Mouse (Mus musculus) cortical plate, adult 2 months (tissue): Measurements from ENCODE around the gene Alpk1.

Experiments used
- CTCF ChIP-seq: fragments of 200-500 bp; IDR thresholded peaks from 2 replicates; pipeline ENCODE4 v1.5.1; 2011; ENCODE audit warnings: mild to moderate bottlenecking, control low read depth, low read length; ENCODE audit not compliant: insufficient read depth; ENCODE audit errors: extremely low read depth
- POLR2A ChIP-seq: fragments of 200-500 bp; IDR thresholded peaks from 2 replicates; pipeline ENCODE4 v1.6.1; 2011; ENCODE audit warnings: mild to moderate bottlenecking, low read length, control low read depth; ENCODE audit not compliant: insufficient read depth; ENCODE audit errors: extremely low read depth

DNA sequence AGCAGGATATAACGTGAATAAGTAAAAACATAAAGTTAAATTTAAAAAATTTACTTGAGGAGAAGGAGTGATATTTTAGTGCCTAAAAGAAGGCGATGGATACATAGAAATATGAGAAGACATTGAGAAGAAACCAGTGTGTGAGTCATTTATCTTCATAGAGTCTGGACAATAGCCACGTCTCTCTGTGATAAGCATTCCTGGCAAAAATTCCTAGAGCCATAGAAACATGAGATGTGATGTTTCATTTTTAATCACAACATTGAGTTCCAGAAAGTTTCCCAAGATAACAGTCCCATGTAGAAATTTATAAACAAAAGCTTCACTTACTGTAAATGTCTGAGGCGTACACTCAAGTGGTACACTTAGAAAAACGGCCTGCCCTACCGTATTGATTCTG lies 2.6 kb upstream of the Alpk1 start:
- TF ChIP-seq POLR2A: no peak
- TF ChIP-seq CTCF: no peak
